Mouse (Mus musculus) heart, embryonic 11.5 days (tissue): ENCODE data around the gene Pdlim4. TPM values are rescaled to one million over a fixed set of nuclear protein-coding genes. Genes with fewer than 3 reads are reported as not detected.
"Not testable (repeated sequence)": the region's sequence is repeated elsewhere in the genome, so short reads cannot be mapped to it uniquely, and the experiment has no call there.

Experiments used
- ATAC-seq: fragments of 200-750 bp; cut with Nextera tagmentation; replicated peaks from 2 replicates; pipeline ENCODE4 v1.8.0; 2017; ENCODE audit warnings: moderate library complexity; ENCODE audit not compliant: insufficient number of reproducible peaks, low FRiP score, low TSS enrichment
- H3K27ac ChIP-seq: fragments of 300-500 bp; sonication (generic); 2 replicates; pipeline ENCODE4 v1.5.1; 2014; ENCODE audit warnings: mild to moderate bottlenecking, low read depth, low read length
- H3K27me3 ChIP-seq: fragments of 300-500 bp; sonication (generic); 2 replicates; pipeline ENCODE4 v1.6.1; 2014; ENCODE audit warnings: mild to moderate bottlenecking, low read length, mixed read lengths; ENCODE audit not compliant: control insufficient read depth, insufficient read depth
- H3K36me3 ChIP-seq: fragments of 300-500 bp; sonication (generic); 2 replicates; pipeline ENCODE4 v1.6.1; 2014; ENCODE audit warnings: mild to moderate bottlenecking, low read length, moderate library complexity, mixed read lengths; ENCODE audit not compliant: control insufficient read depth, insufficient read depth
- H3K4me1 ChIP-seq: fragments of 300-500 bp; sonication (generic); 2 replicates; pipeline ENCODE4 v1.6.1; 2014; ENCODE audit warnings: low read length; ENCODE audit not compliant: control insufficient read depth, insufficient read depth
- H3K4me2 ChIP-seq: fragments of 300-500 bp; sonication (generic); 2 replicates; pipeline ENCODE4 v1.6.1; 2014; ENCODE audit warnings: mild to moderate bottlenecking, moderate library complexity
- H3K4me3 ChIP-seq: fragments of 300-500 bp; sonication (generic); 2 replicates; pipeline ENCODE4 v1.5.1; 2014; ENCODE audit warnings: low read depth, low read length
- H3K9ac ChIP-seq: fragments of 300-500 bp; sonication (generic); 2 replicates; pipeline ENCODE4 v1.6.1; 2014; ENCODE audit warnings: mild to moderate bottlenecking, low read depth, low read length, moderate library complexity
- H3K9me3 ChIP-seq: fragments of 300-500 bp; sonication (generic); replicated peaks from 2 replicates; pipeline ENCODE4 v1.6.1; 2016; ENCODE audit warnings: low read length; ENCODE audit not compliant: control insufficient read depth
- WGBS: fragments of 180-500 bp; shearing (Covaris S2); extraction: QIAGEN DNeasy Blood & Tissue Kit; methylation state at CpG from one replicate; pipeline ENCODE4 v1.1.7; 2014; ENCODE audit not compliant: insufficient replicate concordance; 5-methylcytosine and 5-hydroxymethylcytosine counted together
- polyA plus RNA-seq: library from polyadenylated mRNA; unstranded; fragments of >200 nt; fragmentation: Nextera tagmentation; extraction: Ambion mirVana; gene quantifications from 2 replicates; pipeline ENCODE4 v1.2.1, GENCODE M21; 2014

The Pdlim4 gene
- polyA plus RNA-seq, 1 experiment from 2014 or later, result 12.0 TPM

GRCm38 (mm10) chr11:54012961-54013360 is 55.9 kb downstream of the Pdlim4 start:
- WGBS, result 89% methylated on average over 5 of the region's 5 CpGs
- no peak overlapping the region for H3K27ac ChIP-seq
- no peak overlapping the region for H3K9ac ChIP-seq
- H3K4me1 ChIP-seq, result no peaks in the 10 kb centered on the region
- no peak overlapping the region for H3K4me2 ChIP-seq
- no peak overlapping the region for H3K4me3 ChIP-seq
- ATAC-seq, result no peak
- H3K36me3 ChIP-seq, result no peaks in the 10 kb centered on the region
- no peaks in the 10 kb centered on the region for H3K9me3 ChIP-seq
- H3K27me3 ChIP-seq, result no peaks in the 10 kb centered on the region

- no peaks in the 10 kb centered on the region for H3K27me3 ChIP-seq
- no peak for ATAC-seq
- no peak overlapping the region for H3K4me3 ChIP-seq
- H3K4me2 ChIP-seq, result no peak overlapping the region
- no peaks in the 10 kb centered on the region; the same call in 1 of the 2 replicates for H3K4me1 ChIP-seq
- H3K27ac ChIP-seq, result no peak overlapping the region
- H3K9ac ChIP-seq, result no peak overlapping the region
- 89% methylated on average over 2 of the region's 2 CpGs for WGBS
- H3K36me3 ChIP-seq, result no peaks in the 10 kb centered on the region
- no peaks in the 10 kb centered on the region for H3K9me3 ChIP-seq
Measured at GRCm38 (mm10) chr11:54011255-54011654, 57.6 kb downstream of the Pdlim4 start.

GRCm38 (mm10) chr11:54008416-54008920 is 60.3 kb downstream of the Pdlim4 start:
- Histone ChIP-seq H3K4me1 (no peaks in the 10 kb centered on the region; the same call in 1 of the 2 replicates), H3K36me3 (no peaks in the 10 kb centered on the region), H3K9me3 (no peaks in the 10 kb centered on the region), H3K9ac (no peak overlapping the region), H3K4me2 (no peak overlapping the region), H3K27ac (no peak overlapping the region), H3K27me3 (no peaks in the 10 kb centered on the region), H3K4me3 (no peak overlapping the region)
- 83% methylated on average over 10 of the region's 10 CpGs for WGBS
- ATAC-seq, result no peak

GRCm38 (mm10) chr11:54007717-54008116 is 61.1 kb downstream of the Pdlim4 start:
- Histone ChIP-seq H3K27me3 (no peaks in the 10 kb centered on the region), H3K9ac (no peak overlapping the region), H3K4me1 (no peaks in the 10 kb centered on the region; the same call in 1 of the 2 replicates), H3K27ac (no peak overlapping the region), H3K36me3 (no peaks in the 10 kb centered on the region), H3K4me2 (no peak overlapping the region), H3K9me3 (no peaks in the 10 kb centered on the region), H3K4me3 (no peak overlapping the region)
- ATAC-seq, result no peak
- WGBS, result 88% methylated on average over 11 of the region's 11 CpGs

- no peaks in the 10 kb centered on the region; the same call in 1 of the 2 replicates for H3K4me1 ChIP-seq
- WGBS, result 69% methylated on average over 4 of the region's 4 CpGs
- ATAC-seq, result no peak
- no peak overlapping the region for H3K4me2 ChIP-seq
- H3K27ac ChIP-seq, result no peak overlapping the region
- H3K4me3 ChIP-seq, result no peak overlapping the region
- no peak overlapping the region for H3K9ac ChIP-seq
- no peaks in the 10 kb centered on the region for H3K36me3 ChIP-seq
- no peaks in the 10 kb centered on the region for H3K27me3 ChIP-seq
- no peaks in the 10 kb centered on the region for H3K9me3 ChIP-seq
Measured at GRCm38 (mm10) chr11:54006901-54007300, 61.9 kb downstream of the Pdlim4 start.

GRCm38 (mm10) chr11:54006362-54006761 is 62.5 kb downstream of the Pdlim4 start:
- not testable (repeated sequence) for ATAC-seq, H3K4me3 ChIP-seq, H3K27ac ChIP-seq, H3K4me1 ChIP-seq, H3K36me3 ChIP-seq, H3K9ac ChIP-seq, H3K27me3 ChIP-seq, H3K9me3 ChIP-seq, H3K4me2 ChIP-seq
- WGBS, result 40% methylated on average over 5 of the region's 5 CpGs

Other genes starting within 250 kb of the Pdlim4 start
- 0.63 TPM in 1 of 2 replicates, not detected in the other for gene Gm12216, start 209.8 kb downstream of the Pdlim4 start, polyA plus RNA-seq
- gene Slc22a5, start 177.4 kb downstream of the Pdlim4 start, polyA plus RNA-seq, result 8.1 and 9.2 TPM in 2 replicates
- gene Slc22a21, start 88.7 kb downstream of the Pdlim4 start, polyA plus RNA-seq, result 1.9 and 2.0 TPM in 2 replicates
- 4.0 and 5.4 TPM in 2 replicates for gene Slc22a4, start 40.9 kb downstream of the Pdlim4 start, polyA plus RNA-seq
- 51.6 and 61.3 TPM in 2 replicates for gene P4ha2, start 31.1 kb upstream of the Pdlim4 start, polyA plus RNA-seq
- not detected in 2 replicates for gene Csf2, start 180.7 kb upstream of the Pdlim4 start, polyA plus RNA-seq
- gene Il3, start 198.3 kb upstream of the Pdlim4 start, polyA plus RNA-seq, result not detected in 2 replicates
- gene Acsl6, start 234.8 kb upstream of the Pdlim4 start, polyA plus RNA-seq, result 1.3 and 1.5 TPM in 2 replicates